Mouse (Mus musculus): ENCODE results near the gene Pld4. TPM values are rescaled to one million over a fixed set of nuclear protein-coding genes. Genes with fewer than 3 reads are reported as not detected.

Gene Pld4
- polyA plus RNA-seq, 1 experiment from 2014 or later: 3.9 TPM

DNA sequence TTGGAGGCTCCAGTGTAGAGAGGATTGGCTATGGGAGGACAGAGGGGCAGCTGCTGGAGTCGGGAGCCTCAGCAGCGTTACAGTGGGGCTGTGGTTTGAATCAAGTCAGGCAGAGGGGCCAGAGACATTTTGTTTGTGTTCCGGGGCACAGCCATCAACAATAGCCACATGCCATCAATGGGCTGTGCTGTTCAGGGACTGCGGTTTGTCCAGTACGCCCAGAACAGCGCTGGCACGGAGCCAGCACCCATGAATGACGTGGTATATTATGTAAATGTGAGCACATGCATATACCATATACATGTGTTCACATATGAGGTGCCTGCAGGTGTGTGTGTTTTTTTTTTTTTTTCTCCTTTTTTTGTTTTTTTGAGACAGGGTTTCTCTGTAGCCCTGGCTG lies 32.7 kb upstream of the Pld4 start:
- WGBS: 77% methylated on average over 8 of the region's 8 CpGs
- Histone ChIP-seq H3K27ac (no peak overlapping the region), H3K9me3 (no peaks in the 10 kb centered on the region), H3K36me3 (replicated peaks) (peaks cover 21% of the 10 kb centered on the region), H3K4me3 (replicated peaks) (no peak overlapping the region), H3K27me3 (peaks cover 10% of the 10 kb centered on the region), H3K4me1 (peaks cover 14% of the 10 kb centered on the region), H3K9ac (no peak overlapping the region), H3K4me2 (no peak overlapping the region)
- no peak for ATAC-seq (ENCODE audit: low FRiP score)

DNA sequence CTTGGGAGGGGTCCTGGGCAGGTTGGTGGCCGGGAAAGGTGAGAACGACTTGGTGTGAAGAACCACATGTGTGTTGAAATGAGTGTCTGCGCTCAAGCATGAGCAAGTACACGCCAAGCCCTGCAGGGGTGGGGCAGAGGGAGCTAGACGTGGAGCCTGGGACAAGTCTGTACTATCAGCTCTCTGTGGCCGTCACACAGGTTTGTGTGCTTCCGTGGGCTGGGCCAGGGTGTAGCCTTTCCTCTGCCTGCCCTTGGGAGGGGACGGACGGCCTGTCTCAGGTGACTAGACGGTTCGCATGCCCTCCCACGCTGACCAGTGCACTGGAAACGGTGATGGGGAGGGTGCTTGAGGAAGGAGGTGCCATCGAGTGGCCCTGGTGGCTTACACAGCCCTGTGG lies 29.6 kb upstream of the Pld4 start:
- no peak overlapping the region for H3K4me3 ChIP-seq (replicated peaks)
- H3K27me3 ChIP-seq: no peaks in the 10 kb centered on the region
- 86% methylated on average over 14 of the region's 14 CpGs for WGBS
- peaks cover 4% of the 10 kb centered on the region; the same call in 1 of the 2 replicates for H3K4me1 ChIP-seq
- ATAC-seq (ENCODE audit: low FRiP score): no peak
- H3K9me3 ChIP-seq: no peaks in the 10 kb centered on the region
- no peak overlapping the region for H3K4me2 ChIP-seq
- H3K36me3 ChIP-seq (replicated peaks): peaks cover 43% of the 10 kb centered on the region
- no peak overlapping the region for H3K27ac ChIP-seq
- H3K9ac ChIP-seq: no peak overlapping the region

DNA sequence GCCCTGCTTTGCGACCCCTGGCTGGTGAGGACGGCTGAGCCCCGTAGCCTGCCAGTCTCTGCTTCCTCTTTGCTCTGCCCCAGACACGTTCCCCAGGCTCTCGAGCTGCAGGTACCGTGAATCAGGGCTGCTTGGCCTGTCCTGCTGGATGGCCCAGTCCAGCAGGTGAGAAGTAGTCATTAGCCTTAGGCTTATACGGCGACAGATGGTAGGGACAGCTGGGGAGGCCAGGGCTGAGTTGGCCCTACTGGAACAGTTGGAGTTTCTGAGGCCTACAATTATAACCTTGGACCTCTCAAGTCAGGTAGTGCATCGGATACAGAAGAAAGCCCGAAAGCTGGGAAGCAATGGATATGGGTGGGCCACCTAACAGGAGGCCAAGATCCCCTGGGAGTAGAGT lies 27.9 kb upstream of the Pld4 start:
- no peak overlapping the region for H3K4me2 ChIP-seq
- peaks cover 61% of the 10 kb centered on the region for H3K36me3 ChIP-seq (replicated peaks)
- no peaks in the 10 kb centered on the region for H3K9me3 ChIP-seq
- H3K9ac ChIP-seq: no peak overlapping the region
- no peak overlapping the region for H3K27ac ChIP-seq
- ATAC-seq (ENCODE audit: low FRiP score): no peak
- no peaks in the 10 kb centered on the region for H3K27me3 ChIP-seq
- no peak overlapping the region for H3K4me3 ChIP-seq (replicated peaks)
- 92% methylated on average over 10 of the region's 10 CpGs for whole genome bisulfite sequencing
- peaks cover 2% of the 10 kb centered on the region; the same call in 1 of the 2 replicates for H3K4me1 ChIP-seq

DNA sequence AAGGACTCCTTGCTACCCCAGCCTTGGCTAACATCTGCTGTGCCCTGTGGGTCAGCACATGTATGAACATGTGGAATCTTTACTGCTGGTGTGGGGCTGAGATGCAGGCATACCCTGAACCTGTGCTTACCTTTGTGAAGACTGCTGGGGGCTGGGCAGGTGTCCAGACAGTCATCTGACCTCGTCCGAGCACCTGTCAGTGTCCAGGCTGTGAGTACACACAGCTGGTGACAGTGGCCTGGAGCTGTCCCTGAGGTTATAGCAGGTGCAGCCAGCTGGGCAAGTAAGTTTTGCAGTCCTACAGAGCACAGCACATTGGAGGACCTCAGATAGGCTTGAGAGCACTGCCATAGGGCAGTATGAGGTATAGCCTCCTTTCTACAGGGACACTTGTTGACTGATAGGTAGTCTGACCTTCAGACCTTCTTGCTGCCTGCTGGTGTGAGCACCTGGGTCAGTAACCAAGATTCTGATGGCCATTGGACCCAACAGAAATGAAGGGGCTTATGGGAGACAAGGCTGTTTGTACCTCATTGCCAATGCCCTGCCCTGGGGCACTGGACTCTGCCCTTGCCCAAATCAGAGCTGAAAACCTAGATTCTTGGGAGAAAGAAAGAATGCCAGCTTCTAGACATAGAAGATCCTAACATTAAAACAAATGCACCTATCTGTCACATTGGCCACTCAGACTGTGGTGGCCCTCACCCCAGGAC lies 26.2 kb upstream of the Pld4 start:
- 87% methylated on average over 2 of the region's 2 CpGs for WGBS
- Histone ChIP-seq H3K27ac (no peak overlapping the region), H3K4me2 (no peak overlapping the region), H3K27me3 (no peaks in the 10 kb centered on the region), H3K36me3 (replicated peaks) (peaks cover 77% of the 10 kb centered on the region), H3K4me1 (no peaks in the 10 kb centered on the region), H3K9me3 (no peaks in the 10 kb centered on the region), H3K4me3 (replicated peaks) (no peak overlapping the region), H3K9ac (no peak overlapping the region)
- no peak for ATAC-seq (ENCODE audit: low FRiP score)

DNA sequence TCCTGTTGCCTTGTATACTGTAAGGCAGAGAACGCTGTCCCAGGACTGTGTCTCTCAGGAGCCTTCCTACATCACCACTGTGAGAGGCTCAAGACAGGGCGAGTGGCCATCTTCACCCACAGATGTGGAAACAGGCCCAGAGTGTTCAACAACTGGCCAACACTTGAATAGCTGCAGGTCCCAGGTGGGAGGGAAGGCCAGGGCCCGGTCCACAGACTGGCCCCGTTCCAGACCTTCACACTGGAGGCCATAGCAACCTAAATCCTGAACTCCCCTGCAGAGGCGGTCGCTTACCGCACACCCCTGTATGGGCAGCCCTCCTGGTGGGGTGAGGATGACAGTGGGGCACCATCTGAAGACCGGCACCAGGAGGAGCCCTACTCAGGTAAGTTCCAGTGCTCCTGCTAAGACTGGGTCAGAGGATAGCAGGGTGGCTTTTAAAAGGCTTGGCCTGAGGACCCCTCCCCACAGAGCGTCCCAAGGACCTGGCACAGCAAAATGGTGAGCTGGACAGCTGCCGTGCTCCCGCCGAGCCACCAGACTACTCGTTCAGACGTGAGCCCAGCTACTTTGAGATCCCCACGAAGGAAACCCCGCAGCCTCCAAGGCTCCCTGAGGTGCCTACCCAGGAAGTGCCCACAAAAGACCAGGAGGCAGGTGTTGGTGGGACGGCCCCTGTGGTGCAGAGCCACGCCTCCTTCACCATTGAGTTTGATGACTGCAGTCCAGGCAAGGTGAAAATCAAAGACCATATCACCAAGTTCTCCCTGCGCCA lies 25.4 kb upstream of the Pld4 start:
- Histone ChIP-seq H3K27me3 (no peaks in the 10 kb centered on the region), H3K4me3 (replicated peaks) (no peak overlapping the region), H3K9me3 (no peaks in the 10 kb centered on the region), H3K9ac (no peak overlapping the region), H3K4me2 (no peak overlapping the region), H3K4me1 (no peaks in the 10 kb centered on the region), H3K36me3 (replicated peaks) (peaks cover 82% of the 10 kb centered on the region), H3K27ac (no peak overlapping the region)
- 92% methylated on average over 19 of the region's 19 CpGs for WGBS
- no peak for ATAC-seq (ENCODE audit: low FRiP score)

DNA sequence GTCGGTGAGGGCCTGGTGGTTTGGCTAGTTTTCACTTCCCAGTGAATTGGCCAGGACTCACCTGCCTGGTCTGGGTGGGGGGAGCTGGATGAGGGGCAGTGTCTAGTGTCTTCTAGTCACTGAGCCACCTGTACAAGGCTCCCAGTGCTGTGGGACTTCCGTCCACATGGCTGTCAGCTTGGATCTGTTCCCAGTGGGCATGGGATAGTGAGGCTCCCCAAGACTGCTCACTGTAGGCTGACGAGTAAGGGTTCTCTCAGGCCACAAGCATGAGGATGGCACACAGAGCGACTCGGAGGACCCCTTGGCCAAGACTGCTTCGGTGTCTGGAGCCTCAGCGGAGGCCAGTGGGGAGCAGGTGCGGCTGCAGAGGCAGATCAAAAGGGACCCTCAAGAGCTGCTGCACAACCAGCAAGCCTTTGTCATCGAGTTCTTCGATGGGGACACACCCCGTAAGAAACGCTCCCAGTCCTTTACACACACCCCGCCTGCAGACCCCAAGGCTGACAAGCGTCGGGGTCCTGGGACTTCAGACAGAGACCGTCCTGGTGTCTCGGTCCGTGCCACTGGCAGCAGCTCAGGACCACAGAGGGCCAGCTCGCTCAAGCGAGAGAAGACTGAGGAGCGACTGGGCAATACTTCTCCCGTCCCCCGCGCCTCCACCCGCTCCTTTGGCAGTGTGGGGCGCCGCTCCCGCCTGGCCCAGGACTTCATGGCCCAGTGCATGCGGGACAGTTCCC lies 24.4 kb upstream of the Pld4 start:
- 87% methylated on average over 29 of the region's 29 CpGs for WGBS
- no peak overlapping the region for H3K27ac ChIP-seq
- ATAC-seq (ENCODE audit: low FRiP score): no peak
- no peak overlapping the region for H3K4me3 ChIP-seq (replicated peaks)
- no peaks in the 10 kb centered on the region for H3K27me3 ChIP-seq
- no peaks in the 10 kb centered on the region for H3K4me1 ChIP-seq
- no peak overlapping the region for H3K9ac ChIP-seq
- H3K36me3 ChIP-seq (replicated peaks): peaks cover 85% of the 10 kb centered on the region
- H3K9me3 ChIP-seq: no peaks in the 10 kb centered on the region
- H3K4me2 ChIP-seq: no peak overlapping the region

DNA sequence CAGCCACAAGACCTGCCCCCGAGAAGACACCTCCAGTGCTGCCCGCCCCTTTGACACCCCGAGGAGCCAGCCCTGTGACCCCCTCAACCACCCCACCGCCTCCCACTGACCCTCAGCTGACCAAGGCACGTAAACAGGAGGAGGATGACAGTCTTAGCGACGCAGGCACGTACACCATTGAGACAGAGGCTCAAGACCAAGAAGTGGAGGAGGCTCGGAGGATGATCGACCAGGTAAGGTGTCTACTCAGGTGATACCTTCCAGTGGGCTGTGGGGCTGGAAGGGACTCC lies 23.9 kb upstream of the Pld4 start:
- Histone ChIP-seq H3K27ac (no peak overlapping the region), H3K4me2 (no peak overlapping the region), H3K4me1 (no peaks in the 10 kb centered on the region), H3K4me3 (replicated peaks) (no peak overlapping the region), H3K9ac (no peak overlapping the region), H3K27me3 (no peaks in the 10 kb centered on the region), H3K36me3 (replicated peaks) (peaks cover 81% of the 10 kb centered on the region), H3K9me3 (no peaks in the 10 kb centered on the region)
- 91% methylated on average over 10 of the region's 10 CpGs for WGBS
- no peak for ATAC-seq (ENCODE audit: low FRiP score)

DNA sequence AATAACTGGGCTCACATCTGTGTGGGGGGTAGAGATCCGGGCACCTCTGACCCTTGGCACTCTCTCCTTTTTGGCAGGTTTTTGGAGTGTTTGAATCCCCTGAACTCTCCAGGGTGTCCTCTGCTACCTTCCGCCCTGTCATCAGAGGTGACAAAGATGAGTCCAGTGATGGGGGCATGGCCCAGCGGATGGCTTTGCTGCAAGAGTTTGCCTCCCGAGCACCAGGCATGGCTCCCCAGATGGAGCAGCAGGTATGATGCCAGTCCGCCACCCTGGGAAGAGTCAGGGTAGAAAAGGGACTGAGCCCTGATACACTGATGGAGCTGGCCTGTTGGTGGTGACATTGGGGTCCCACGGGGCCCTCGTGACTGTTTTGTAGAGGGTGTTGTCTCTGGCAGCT lies 23.4 kb upstream of the Pld4 start:
- no peak overlapping the region for H3K27ac ChIP-seq

DNA sequence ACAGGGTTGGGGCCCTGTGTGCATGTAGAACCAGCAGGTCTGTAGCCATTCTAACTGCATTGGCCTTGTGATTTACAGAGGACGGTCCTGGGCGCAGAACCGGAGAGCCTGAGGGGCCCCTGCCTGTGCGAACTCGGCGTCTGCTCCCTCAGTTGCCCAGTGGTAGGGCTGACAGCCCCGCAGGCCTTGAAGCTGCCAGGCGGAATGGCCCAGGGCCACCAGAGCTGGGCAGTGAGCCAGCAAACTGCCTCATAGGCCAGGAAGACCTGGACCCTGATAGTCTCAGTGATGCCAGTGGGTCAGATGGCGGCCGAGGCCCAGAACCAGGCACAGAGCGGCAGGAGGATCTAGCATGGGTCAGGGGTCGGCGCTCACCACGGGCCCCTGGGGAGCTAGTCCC lies 22.7 kb upstream of the Pld4 start:
- H3K27me3 ChIP-seq: no peaks in the 10 kb centered on the region
- peaks cover 72% of the 10 kb centered on the region for H3K36me3 ChIP-seq (replicated peaks)
- 93% methylated on average over 14 of the region's 14 CpGs for WGBS

More for the DNA sequence above, 23.4 kb upstream of the Pld4 start:
- no peaks in the 10 kb centered on the region for H3K4me1 ChIP-seq
- H3K4me2 ChIP-seq: no peak overlapping the region
- 93% methylated on average over 7 of the region's 7 CpGs for WGBS
- no peaks in the 10 kb centered on the region for H3K9me3 ChIP-seq
- no peak overlapping the region for H3K9ac ChIP-seq
- no peaks in the 10 kb centered on the region for H3K27me3 ChIP-seq
- H3K36me3 ChIP-seq (replicated peaks): peaks cover 78% of the 10 kb centered on the region
- no peak for ATAC-seq (ENCODE audit: low FRiP score)
- H3K4me3 ChIP-seq (replicated peaks): no peak overlapping the region

DNA sequence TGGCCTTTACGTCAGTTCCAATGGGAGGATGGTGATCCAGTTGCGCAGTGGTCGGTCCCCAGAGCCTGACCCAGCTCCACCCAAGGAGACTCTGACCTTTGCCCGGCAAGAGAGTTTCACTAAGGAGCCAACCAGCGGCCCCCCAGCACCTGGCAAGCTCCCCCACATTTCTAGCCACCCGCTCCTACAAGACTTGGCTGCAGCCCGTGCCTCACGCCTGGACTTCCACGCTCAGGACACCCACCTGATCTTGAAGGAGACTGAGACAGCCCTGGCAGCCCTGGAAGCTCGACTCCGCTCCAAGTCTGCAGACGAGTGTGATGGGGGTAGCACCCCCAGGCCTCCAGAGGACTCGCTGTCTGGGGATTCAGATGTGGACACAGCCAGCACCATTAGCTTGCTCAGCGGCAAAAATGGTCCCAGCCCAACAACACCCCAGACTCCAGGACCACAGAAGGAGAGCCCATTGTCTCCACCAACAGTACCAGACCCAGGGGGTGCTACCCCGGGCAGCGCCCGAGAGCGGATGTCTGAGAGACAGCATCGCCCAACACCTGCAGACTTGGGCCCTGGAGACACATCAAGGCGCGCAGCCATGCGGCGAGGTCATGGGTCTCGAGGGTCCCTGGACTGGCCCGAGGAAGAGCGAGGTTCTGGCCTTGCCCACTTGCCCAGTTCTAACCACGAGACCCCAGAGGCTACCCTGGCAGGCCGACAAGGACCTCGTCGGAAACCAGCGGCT lies 22.0 kb upstream of the Pld4 start:
- Histone ChIP-seq H3K4me3 (replicated peaks) (no peak overlapping the region), H3K4me2 (no peak overlapping the region), H3K27me3 (no peaks in the 10 kb centered on the region), H3K9me3 (no peaks in the 10 kb centered on the region), H3K36me3 (replicated peaks) (peaks cover 65% of the 10 kb centered on the region), H3K27ac (no peak overlapping the region), H3K4me1 (0 out of 2 replicates have a peak, but pooled peaks cover 5% of the 10 kb centered on the region), H3K9ac (no peak overlapping the region)
- WGBS: 93% methylated on average over 31 of the region's 31 CpGs
- ATAC-seq (ENCODE audit: low FRiP score): no peak

More for the DNA sequence above, 22.7 kb upstream of the Pld4 start:
- ATAC-seq (ENCODE audit: low FRiP score): no peak
- Histone ChIP-seq H3K9me3 (no peaks in the 10 kb centered on the region), H3K4me3 (replicated peaks) (no peak overlapping the region), H3K4me2 (no peak overlapping the region), H3K9ac (no peak overlapping the region), H3K27ac (no peak overlapping the region), H3K4me1 (no peaks in the 10 kb centered on the region)

DNA sequence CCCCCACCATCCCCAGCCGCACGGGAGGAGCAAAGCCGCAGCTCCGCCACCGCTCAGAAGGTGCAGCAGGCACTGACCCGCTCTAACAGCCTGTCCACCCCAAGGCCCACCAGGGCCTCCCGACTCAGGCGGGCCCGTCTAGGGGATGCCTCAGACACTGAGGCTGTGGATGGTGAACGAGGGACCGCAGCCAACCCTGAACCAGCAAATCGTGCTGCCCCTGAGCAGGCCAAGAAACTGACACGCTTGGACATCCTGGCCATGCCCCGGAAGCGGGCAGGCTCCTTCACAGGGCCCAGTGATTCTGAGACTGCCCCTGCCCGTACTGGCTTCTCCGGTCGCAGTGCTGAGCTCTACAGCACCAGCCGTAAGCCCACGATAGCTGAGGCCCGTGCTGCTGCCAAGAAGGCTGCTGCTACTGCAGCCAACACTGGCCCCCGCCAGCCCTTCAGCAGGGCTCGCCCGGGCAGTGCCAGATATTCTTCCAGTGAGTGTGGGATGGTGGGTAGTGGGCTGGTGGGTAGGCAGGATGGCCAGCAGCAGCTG lies 21.4 kb upstream of the Pld4 start:
- H3K4me1 ChIP-seq: 0 out of 2 replicates have a peak, but pooled peaks cover 5% of the 10 kb centered on the region
- H3K9me3 ChIP-seq: no peaks in the 10 kb centered on the region
- 93% methylated on average over 24 of the region's 24 CpGs for WGBS
- H3K4me2 ChIP-seq: no peak overlapping the region
- no peak overlapping the region for H3K27ac ChIP-seq
- no peak overlapping the region for H3K9ac ChIP-seq
- no peak for ATAC-seq (ENCODE audit: low FRiP score)
- no peak overlapping the region for H3K4me3 ChIP-seq (replicated peaks)
- H3K27me3 ChIP-seq: no peaks in the 10 kb centered on the region
- H3K36me3 ChIP-seq (replicated peaks): peaks cover 64% of the 10 kb centered on the region

DNA sequence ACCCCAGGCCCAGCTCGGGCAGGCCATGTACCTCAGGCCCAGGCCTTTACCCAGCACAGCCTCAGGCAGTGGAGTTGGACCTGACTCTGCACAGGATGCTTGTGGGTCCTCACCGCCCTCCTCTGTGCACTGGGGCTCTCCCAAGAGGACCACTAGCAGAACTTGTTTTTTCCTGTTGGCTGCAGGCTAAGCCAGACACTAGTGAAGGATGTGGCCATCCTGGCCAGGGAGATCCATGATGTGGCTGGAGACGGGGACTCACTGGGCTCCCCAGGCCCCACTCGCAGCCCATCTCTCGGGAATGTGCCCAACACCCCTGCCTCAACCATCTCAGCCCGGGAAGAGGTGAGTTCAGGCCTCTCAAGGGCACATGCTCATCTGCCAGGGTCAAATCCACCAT lies 17.7 kb upstream of the Pld4 start:
- no peak overlapping the region for H3K4me3 ChIP-seq (replicated peaks)
- peaks cover 45% of the 10 kb centered on the region for H3K36me3 ChIP-seq (replicated peaks)
- H3K27ac ChIP-seq: no peak overlapping the region
- H3K9me3 ChIP-seq: no peaks in the 10 kb centered on the region
- H3K9ac ChIP-seq: no peak overlapping the region
- 69% methylated on average over 6 of the region's 6 CpGs for WGBS
- no peak for ATAC-seq (ENCODE audit: low FRiP score)
- peaks cover 19% of the 10 kb centered on the region for H3K4me1 ChIP-seq
- no peak overlapping the region for H3K4me2 ChIP-seq
- no peaks in the 10 kb centered on the region for H3K27me3 ChIP-seq
